Mouse (Mus musculus): ENCODE data around the gene Mvb12b. TPM values are rescaled to one million over a fixed set of nuclear protein-coding genes. Genes with fewer than 3 reads are reported as not detected.

Mvb12b gene
- polyA plus RNA-seq, 2 experiments = 6.9 to 8.3 TPM

DNA sequence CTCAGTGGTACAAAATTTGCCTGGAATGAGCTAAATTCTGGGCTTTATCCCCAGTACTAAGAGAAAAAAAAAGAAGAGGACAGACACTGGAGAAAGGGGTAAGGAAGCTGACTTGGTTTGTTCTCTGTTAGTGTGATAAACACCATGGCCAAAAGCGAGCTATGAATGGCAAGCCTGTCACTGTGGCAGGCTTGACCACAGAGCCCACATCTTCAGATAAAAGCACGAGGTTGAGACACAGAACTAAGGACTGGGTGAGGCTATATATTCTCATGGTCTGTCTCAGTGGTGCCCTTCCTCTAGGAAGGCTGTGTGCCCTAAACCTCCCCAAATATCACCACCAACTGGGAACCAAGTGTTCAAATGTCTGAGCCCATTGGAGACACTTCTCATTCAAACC, 31.0 kb downstream of the Mvb12b start:
- TF ChIP-seq EP300 (IDR thresholded peaks at IDR 0.05; ENCODE audit: low read depth) = no peak
- no peak for TF ChIP-seq CTCF (IDR thresholded peaks at IDR 0.05; ENCODE audit: low read depth)
- DNase-seq (ENCODE audit: low read depth in 3 of 3, low spot score in 3 of 3) (no peak), ATAC-seq (ENCODE audit: insufficient read depth) (no peak)
- 15% methylated on average over 2 of the region's 2 CpGs for WGBS (ENCODE audit: insufficient replicate concordance)
- no peaks in the 10 kb centered on the region for H3K9me3 ChIP-seq (ENCODE audit: control insufficient read depth, low read length)
- H3K4me3 ChIP-seq (ENCODE audit: insufficient read depth in 1 of 2, low read depth in 2 of 2, low read length in 2 of 2) = no peak overlapping the region
- no peaks in the 10 kb centered on the region for H3K27me3 ChIP-seq (ENCODE audit: control insufficient read depth, insufficient read depth, low read length)
- H3K4me2 ChIP-seq (ENCODE audit: low read depth) = no peak overlapping the region; the same call in 1 of the 2 replicates
- H3K9ac ChIP-seq (replicated peaks) = peak overlapping the region; percentile 23; the same call in 1 of the 2 replicates
- H3K36me3 ChIP-seq (replicated peaks; ENCODE audit: control insufficient read depth, insufficient read depth, low read depth) = no peaks in the 10 kb centered on the region
- H3K4me1 ChIP-seq (replicated peaks; ENCODE audit: control insufficient read depth in 2 of 2, insufficient read depth in 2 of 2, low read length in 1 of 2) = peaks cover 53 to 54% of the 10 kb centered on the region in 2 experiments
- H3K27ac ChIP-seq = peak overlapping the region; percentile 61

DNA sequence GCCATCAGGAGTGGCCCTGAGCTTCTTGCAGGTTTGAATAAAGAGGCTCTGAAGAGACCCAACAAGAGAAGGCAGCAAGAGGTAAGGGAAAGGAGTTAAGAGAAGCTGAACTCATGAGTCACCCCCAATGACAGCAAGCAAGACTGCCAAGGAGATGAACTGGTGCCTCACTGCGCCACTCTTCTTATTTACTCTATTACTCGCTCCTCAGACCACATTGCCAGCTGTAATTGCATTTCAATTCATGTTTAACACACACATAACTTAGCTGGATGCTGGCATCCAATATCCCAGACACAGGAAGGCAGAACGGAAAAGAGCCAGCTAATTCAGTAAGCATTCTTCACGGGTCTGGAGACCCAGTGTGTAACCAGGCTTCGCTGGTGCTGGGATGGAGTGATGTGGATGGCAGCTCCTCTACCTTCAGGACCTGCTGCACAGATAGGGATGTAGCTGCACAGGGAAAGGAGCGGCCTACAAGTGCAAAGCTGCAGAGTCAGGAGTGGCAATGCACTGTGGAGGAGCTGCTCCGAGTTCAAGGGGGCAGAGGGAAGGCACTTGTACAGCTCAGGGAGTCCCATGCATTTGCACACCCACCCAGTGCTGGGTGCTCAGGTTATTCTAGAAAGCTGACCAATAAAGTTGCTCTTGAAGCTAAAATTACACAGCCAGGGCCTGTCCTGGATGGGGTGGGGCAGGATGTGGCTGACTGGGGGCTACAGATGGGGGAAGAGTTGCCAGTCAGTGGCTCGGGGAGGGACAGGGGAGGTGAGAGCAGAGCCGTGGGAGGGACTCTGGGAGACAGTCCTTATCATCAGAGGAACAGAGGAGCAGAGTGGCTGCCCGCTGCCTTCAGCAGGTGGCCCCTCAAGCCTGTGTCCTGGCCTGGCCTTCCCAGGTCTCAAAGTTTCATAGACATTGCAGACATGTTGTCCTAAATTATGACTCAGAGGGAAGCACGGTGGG, 34.5 kb downstream of the Mvb12b start:
- Histone ChIP-seq H3K27me3 (ENCODE audit: control insufficient read depth, insufficient read depth, low read length) (no peaks in the 10 kb centered on the region), H3K27ac (peak overlapping the region; percentile 88), H3K9ac (replicated peaks) (peak overlapping the region; percentile 44), H3K36me3 (replicated peaks; ENCODE audit: control insufficient read depth, insufficient read depth, low read depth) (no peaks in the 10 kb centered on the region), H3K4me2 (ENCODE audit: low read depth) (peak overlapping the region; percentile 52), H3K4me3 (ENCODE audit: insufficient read depth in 1 of 2, low read depth in 2 of 2, low read length in 2 of 2) (no peak overlapping the region), H3K9me3 (ENCODE audit: control insufficient read depth, low read length) (no peaks in the 10 kb centered on the region), H3K4me1 (replicated peaks; ENCODE audit: control insufficient read depth in 2 of 2, insufficient read depth in 2 of 2, low read length in 1 of 2) (peaks cover 58% of the 10 kb centered on the region in 2 experiments)
- DNase-seq (ENCODE audit: low read depth in 3 of 3, low spot score in 3 of 3) = peak; percentile 64 to 73 (median 72)
- peak; percentile 93 for ATAC-seq (ENCODE audit: insufficient read depth)
- peak; percentile 10; the same call in 1 of the 2 replicates for TF ChIP-seq CTCF (IDR thresholded peaks at IDR 0.05; ENCODE audit: low read depth)
- TF ChIP-seq EP300 (IDR thresholded peaks at IDR 0.05; ENCODE audit: low read depth) = peak; percentile 56
- WGBS (ENCODE audit: insufficient replicate concordance) = 31% methylated on average over 11 of the region's 11 CpGs

- TF ChIP-seq CTCF (IDR thresholded peaks at IDR 0.05; ENCODE audit: low read depth) (no peak), EP300 (IDR thresholded peaks at IDR 0.05; ENCODE audit: low read depth) (no peak)
- Histone ChIP-seq H3K4me2 (ENCODE audit: low read depth) (no peak overlapping the region), H3K9ac (replicated peaks) (no peak overlapping the region; the same call in none of the 2 replicates), H3K4me1 (replicated peaks; ENCODE audit: control insufficient read depth in 2 of 2, insufficient read depth in 2 of 2, low read length in 1 of 2) (peaks cover 52 to 60% of the 10 kb centered on the region in 2 experiments), H3K27me3 (ENCODE audit: control insufficient read depth, insufficient read depth, low read length) (no peaks in the 10 kb centered on the region), H3K4me3 (ENCODE audit: insufficient read depth in 1 of 2, low read depth in 2 of 2, low read length in 2 of 2) (no peak overlapping the region), H3K27ac (peak overlapping the region; percentile 32), H3K9me3 (ENCODE audit: control insufficient read depth, low read length) (no peaks in the 10 kb centered on the region), H3K36me3 (replicated peaks; ENCODE audit: control insufficient read depth, insufficient read depth, low read depth) (no peaks in the 10 kb centered on the region)
- ATAC-seq (ENCODE audit: insufficient read depth) (no peak), DNase-seq (ENCODE audit: low read depth in 3 of 3, low spot score in 3 of 3) (no peak)
- 48% methylated on average over 11 of the region's 11 CpGs for WGBS (ENCODE audit: insufficient replicate concordance)
These were observed 40.4 kb downstream of the Mvb12b start for GRCm38 (mm10) chr2:33847196-33847834.

DNA sequence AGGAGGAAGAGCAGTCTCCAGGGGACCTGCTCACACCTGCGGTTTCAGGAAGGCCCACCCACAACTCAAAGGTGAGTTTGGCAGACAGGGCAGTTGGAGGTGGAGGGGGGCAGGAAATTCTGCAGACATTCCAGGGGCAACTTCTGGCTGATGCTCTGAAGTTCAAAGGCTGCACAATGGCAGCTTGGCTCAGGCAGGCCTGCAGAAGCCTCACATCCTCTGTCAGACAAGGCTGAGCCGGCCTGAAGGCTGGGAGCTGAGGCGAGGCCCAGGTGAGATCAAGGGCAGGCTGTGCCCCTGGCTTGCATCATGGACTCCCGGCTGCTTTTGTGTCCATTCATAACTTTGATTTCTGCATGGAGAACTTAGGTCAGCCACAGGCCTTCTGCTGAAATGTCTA, 41.1 kb downstream of the Mvb12b start:
- Histone ChIP-seq H3K4me3 (ENCODE audit: insufficient read depth in 1 of 2, low read depth in 2 of 2, low read length in 2 of 2) (no peak overlapping the region), H3K4me2 (ENCODE audit: low read depth) (no peak overlapping the region), H3K27ac (peak overlapping the region; percentile 32; the same call in 1 of the 2 replicates), H3K4me1 (replicated peaks; ENCODE audit: control insufficient read depth in 2 of 2, insufficient read depth in 2 of 2, low read length in 1 of 2) (peaks cover 57 to 66% of the 10 kb centered on the region in 2 experiments), H3K9me3 (ENCODE audit: control insufficient read depth, low read length) (no peaks in the 10 kb centered on the region), H3K9ac (replicated peaks) (no peak overlapping the region), H3K27me3 (ENCODE audit: control insufficient read depth, insufficient read depth, low read length) (no peaks in the 10 kb centered on the region), H3K36me3 (replicated peaks; ENCODE audit: control insufficient read depth, insufficient read depth, low read depth) (no peaks in the 10 kb centered on the region)
- ATAC-seq (ENCODE audit: insufficient read depth) (no peak), DNase-seq (ENCODE audit: low read depth in 3 of 3, low spot score in 3 of 3) (no peak)
- WGBS (ENCODE audit: insufficient replicate concordance) = 64% methylated on average over 4 of the region's 4 CpGs
- TF ChIP-seq EP300 (IDR thresholded peaks at IDR 0.05; ENCODE audit: low read depth) (no peak), CTCF (IDR thresholded peaks at IDR 0.05; ENCODE audit: low read depth) (no peak)

- TF ChIP-seq CTCF (IDR thresholded peaks at IDR 0.05; ENCODE audit: low read depth) (no peak), EP300 (IDR thresholded peaks at IDR 0.05; ENCODE audit: low read depth) (no peak)
- Histone ChIP-seq H3K9ac (replicated peaks) (peak overlapping the region; percentile 79), H3K27ac (peak overlapping the region; percentile 100), H3K9me3 (ENCODE audit: control insufficient read depth, low read length) (no peaks in the 10 kb centered on the region), H3K27me3 (ENCODE audit: control insufficient read depth, insufficient read depth, low read length) (no peaks in the 10 kb centered on the region), H3K4me1 (replicated peaks; ENCODE audit: control insufficient read depth in 2 of 2, insufficient read depth in 2 of 2, low read length in 1 of 2) (peaks cover 84 to 93% of the 10 kb centered on the region in 2 experiments), H3K36me3 (replicated peaks; ENCODE audit: control insufficient read depth, insufficient read depth, low read depth) (no peaks in the 10 kb centered on the region), H3K4me3 (ENCODE audit: insufficient read depth in 1 of 2, low read depth in 2 of 2, low read length in 2 of 2) (peak overlapping the region in 1 of 2 experiments; percentile 28; a peak in 1 of 4 replicates), H3K4me2 (ENCODE audit: low read depth) (peak overlapping the region; percentile 76)
- WGBS (ENCODE audit: insufficient replicate concordance) = 5% methylated on average over 2 of the region's 2 CpGs
- peak; percentile 83 for ATAC-seq (ENCODE audit: insufficient read depth)
- DNase-seq (ENCODE audit: low read depth in 3 of 3, low spot score in 3 of 3) = peak; percentile 70 to 75 (median 75)
These were observed 44.1 kb downstream of the Mvb12b start for GRCm38 (mm10) chr2:33843642-33844041.
